Mouse (Mus musculus): ENCODE measurements around the gene Tsr2.
A peak's percentile ranks its signal among the peaks of the same experiment; 100 is the strongest.

The Tsr2 gene

DNA sequence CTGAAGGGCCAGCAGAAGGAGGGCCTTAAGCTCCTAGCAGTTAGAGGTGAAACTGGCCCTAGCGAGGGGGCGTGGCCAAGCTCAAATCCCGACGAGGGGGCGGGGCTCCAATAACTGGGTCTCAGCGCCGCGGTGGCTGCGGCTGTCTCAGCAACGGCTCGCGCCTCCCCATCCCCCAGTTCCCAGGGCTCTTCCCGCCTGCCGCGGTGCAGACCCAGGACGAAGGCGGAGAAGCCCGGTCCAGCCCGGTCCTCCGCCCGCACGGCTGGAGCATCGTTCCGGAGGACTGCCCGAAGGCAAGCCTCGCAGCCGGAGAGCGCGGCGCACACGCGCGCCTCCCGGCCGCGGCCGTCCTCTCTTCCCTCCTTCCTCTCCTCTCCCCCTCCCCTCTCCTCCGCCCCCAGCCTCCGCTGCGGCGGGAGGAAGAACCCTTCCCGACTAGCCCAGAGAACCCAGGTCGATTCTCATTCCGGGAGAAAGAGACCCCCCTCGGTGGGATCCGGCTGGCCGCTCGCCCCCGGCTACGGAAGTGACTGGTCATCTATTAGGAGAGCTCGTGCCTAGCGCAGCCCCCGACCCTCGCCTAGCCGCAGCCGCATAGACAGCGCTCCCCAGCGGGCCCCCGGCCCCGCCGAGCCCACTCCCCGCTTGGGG lies 49.4 kb downstream of the Tsr2 start:
- peak; percentile 75 to 86 for DNase-seq (ENCODE audit: low spot score in 2 of 2)

DNA sequence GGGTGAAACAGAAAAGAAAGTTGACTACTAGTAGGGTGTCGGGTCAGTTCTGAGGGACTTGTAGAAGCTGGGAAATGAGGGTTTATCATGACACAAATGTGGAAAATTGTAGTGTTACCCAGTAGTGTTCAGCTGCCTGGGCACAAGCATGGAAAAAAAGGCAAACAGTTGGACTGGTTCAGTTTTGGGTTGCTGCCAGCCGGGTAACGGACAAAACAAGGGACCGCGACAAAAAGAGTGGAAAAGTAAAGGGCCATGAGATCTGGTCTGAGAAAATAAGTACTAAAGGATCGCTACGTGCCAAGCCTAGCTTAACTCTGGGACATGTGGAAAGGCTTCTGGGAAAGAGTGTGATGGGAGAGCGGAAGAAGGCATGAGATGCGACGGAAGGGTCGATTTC lies 50.0 kb downstream of the Tsr2 start:
- no peak for DNase-seq (ENCODE audit: low spot score in 2 of 2)

DNA sequence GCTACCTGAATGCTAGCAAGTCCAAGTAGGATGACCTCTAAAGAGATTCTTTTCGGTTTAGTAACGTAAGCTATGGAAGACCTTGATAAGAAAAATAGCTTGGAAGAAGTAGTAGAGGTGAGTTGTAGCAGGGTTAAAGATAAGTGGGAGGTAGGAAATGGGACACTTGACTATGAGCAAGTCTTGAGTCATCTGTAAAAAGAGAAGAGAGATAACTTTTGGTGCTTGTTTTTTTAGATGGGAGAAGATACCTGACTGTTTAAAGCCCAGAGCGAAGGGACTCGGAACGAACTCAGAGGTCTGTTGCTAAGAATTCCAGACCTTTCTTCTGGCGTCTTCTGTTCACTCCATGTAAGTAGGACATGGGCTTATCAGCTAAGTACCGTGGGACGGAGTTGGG lies 50.5 kb downstream of the Tsr2 start, which contains the start of gene Fgd1:
Gene Fgd1 (plus strand): TSS at position 301 of the 400 bp plus-strand sequence.
- DNase-seq (ENCODE audit: low spot score in 2 of 2), result no peak

DNA sequence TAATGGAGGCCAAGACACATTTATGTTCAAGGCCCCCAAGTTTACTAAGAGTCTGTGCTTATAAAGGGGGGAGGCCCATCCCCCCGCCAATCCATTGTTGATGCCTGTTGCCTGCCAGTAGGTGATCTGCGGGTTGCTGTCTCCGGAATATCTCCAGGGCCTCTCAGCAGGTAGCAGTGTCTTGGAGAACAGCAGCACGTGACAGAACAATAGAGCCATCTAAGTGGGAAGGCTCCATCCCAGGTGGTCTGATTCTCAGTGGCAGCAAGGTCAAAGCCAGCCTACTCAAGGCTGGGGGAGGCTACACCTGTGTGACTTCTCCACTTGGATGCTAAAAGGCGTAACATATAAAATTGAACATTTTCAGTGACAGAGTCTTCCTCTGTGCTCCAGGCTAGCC lies 55.1 kb downstream of the Tsr2 start:
- DNase-seq (ENCODE audit: low spot score in 2 of 2), result no peak

Measured in heart, adult 9 months (tissue).